Mouse (Mus musculus) spleen, postnatal 14 days (tissue): ENCODE measurements around the gene Olfr1333.
"Not testable (repeated sequence)": the region's sequence is repeated elsewhere in the genome, so short reads cannot be mapped to it uniquely, and the experiment has no call there.

Experiments
- DNase-seq, 2 experiments: peaks; one replicate each; pipeline ENCODE4 v3.0.0; 2021 to 2022; ENCODE audit warnings: low spot score in 2 of 2

Gene Olfr1333

GRCm38 (mm10) chr4:118836179-118836578 is at the start of gene Olfr1333:
Olfr1333 (minus strand) TSS chr4:118836279.
- no peak for DNase-seq

GRCm38 (mm10) chr4:118867566-118867965 is 31.5 kb upstream of the Olfr1333 start:
- DNase-seq, result no peak

GRCm38 (mm10) chr4:118864349-118864748 is 28.3 kb upstream of the Olfr1333 start, which contains the start of gene Olfr1331:
Olfr1331 (plus strand) TSS chr4:118864649.
- no peak for DNase-seq

- DNase-seq, result no peak
Observed at GRCm38 (mm10) chr4:118862704-118863103, 26.6 kb upstream of the Olfr1333 start.

GRCm38 (mm10) chr4:118861791-118862190 is 25.7 kb upstream of the Olfr1333 start:
- no peak for DNase-seq

GRCm38 (mm10) chr4:118818921-118819320 is 17.2 kb downstream of the Olfr1333 start:
- DNase-seq, result no peak

- no peak for DNase-seq
Observed at GRCm38 (mm10) chr4:118809844-118810243, 26.2 kb downstream of the Olfr1333 start, which contains the start of gene Olfr1335. Olfr1335 (minus strand) TSS chr4:118809944.

GRCm38 (mm10) chr4:118792796-118793195 is 43.3 kb downstream of the Olfr1333 start:
- not testable (repeated sequence) for DNase-seq

GRCm38 (mm10) chr4:118782486-118782885 is 53.6 kb downstream of the Olfr1333 start, which contains the start of gene Olfr1337:
Olfr1337 (minus strand) TSS chr4:118782586.
- no peak for DNase-seq
